Mouse (Mus musculus) forebrain, embryonic 11.5 days (tissue): ENCODE measurements around the gene Pcdh17. TPM values are rescaled to one million over a fixed set of nuclear protein-coding genes. Genes with fewer than 3 reads are reported as not detected.
A peak's percentile ranks its signal among the peaks of the same experiment; 100 is the strongest.

Experiments used
- ATAC-seq: fragments of 200-750 bp; cut with Nextera tagmentation; replicated peaks from 2 replicates; pipeline ENCODE4 v1.8.0; 2017; ENCODE audit warnings: moderate TSS enrichment; ENCODE audit not compliant: low FRiP score
- DNase-seq: peaks from one replicate; pipeline ENCODE4 v3.0.0-alpha.2; 2017; ENCODE audit warnings: low spot score
- H3K27ac ChIP-seq: fragments of 300-500 bp; sonication (generic); 2 replicates; pipeline ENCODE4 v1.5.1; 2014; ENCODE audit warnings: low read depth, low read length
- H3K27me3 ChIP-seq: fragments of 300-500 bp; sonication (generic); 2 replicates; pipeline ENCODE4 v1.6.1; 2014; ENCODE audit warnings: mild to moderate bottlenecking, low read length, mixed read lengths; ENCODE audit not compliant: control insufficient read depth, insufficient read depth
- H3K36me3 ChIP-seq: fragments of 300-500 bp; sonication (generic); 2 replicates; pipeline ENCODE4 v1.6.1; 2014; ENCODE audit warnings: mild to moderate bottlenecking, low read length, moderate library complexity, mixed read lengths; ENCODE audit not compliant: control insufficient read depth, insufficient read depth
- H3K4me1 ChIP-seq: fragments of 300-500 bp; sonication (generic); replicated peaks from 2 replicates; pipeline ENCODE4 v1.6.1; 2014; ENCODE audit warnings: low read length, mixed read lengths; ENCODE audit not compliant: control insufficient read depth, insufficient read depth
- H3K4me2 ChIP-seq: fragments of 300-500 bp; sonication (generic); 2 replicates; pipeline ENCODE4 v1.6.1; 2014; ENCODE audit warnings: low read depth, mild to moderate bottlenecking, low read length, moderate library complexity, mixed read lengths; ENCODE audit not compliant: severe bottlenecking
- H3K4me3 ChIP-seq: fragments of 300-500 bp; sonication (generic); 2 replicates; pipeline ENCODE4 v1.5.1; 2014; ENCODE audit warnings: low read depth, low read length
- H3K9ac ChIP-seq: fragments of 300-500 bp; sonication (generic); 2 replicates; pipeline ENCODE4 v1.6.1; 2014; ENCODE audit warnings: low read length
- H3K9me3 ChIP-seq: fragments of 300-500 bp; sonication (generic); 2 replicates; pipeline ENCODE4 v1.6.1; 2016; ENCODE audit warnings: low read length, mixed read lengths; ENCODE audit not compliant: control insufficient read depth
- WGBS: fragments of 180-500 bp; shearing (Covaris S2); extraction: QIAGEN DNeasy Blood & Tissue Kit; methylation state at CpG from one replicate; pipeline ENCODE4 v1.1.7; 2014; 5-methylcytosine and 5-hydroxymethylcytosine counted together
- polyA plus RNA-seq: library from polyadenylated mRNA; unstranded; fragments of >200 nt; fragmentation: Nextera tagmentation; extraction: Ambion mirVana; gene quantifications from 2 replicates; pipeline ENCODE4 v1.2.1, GENCODE M21; 2014

Pcdh17 gene
- polyA plus RNA-seq, 1 experiment from 2014 or later = 8.7 TPM

- ATAC-seq (peak; percentile 3; the same call in 1 of the 2 replicates), DNase-seq (peak; percentile 77)
- peak overlapping the region; percentile 94 for H3K4me2 ChIP-seq
- peak overlapping the region; percentile 37; the same call in 1 of the 2 replicates for H3K9ac ChIP-seq
- peaks cover 18% of the 10 kb centered on the region for H3K27me3 ChIP-seq
- H3K9me3 ChIP-seq = no peaks in the 10 kb centered on the region
- peak overlapping the region; percentile 54 for H3K4me3 ChIP-seq
- under 1% methylated on average over 21 of the region's 21 CpGs for WGBS
- no peak overlapping the region for H3K27ac ChIP-seq
- peaks cover 6% of the 10 kb centered on the region; the same call in 1 of the 2 replicates for H3K4me1 ChIP-seq
- H3K36me3 ChIP-seq = no peaks in the 10 kb centered on the region
Measured at GRCm38 (mm10) chr14:84444276-84444662, 906 bp downstream of the Pcdh17 start.

- Histone ChIP-seq H3K9me3 (no peaks in the 10 kb centered on the region), H3K27me3 (peaks cover 18% of the 10 kb centered on the region), H3K4me3 (peak overlapping the region; percentile 54), H3K36me3 (no peaks in the 10 kb centered on the region), H3K9ac (peak overlapping the region; percentile 60), H3K4me2 (peak overlapping the region; percentile 94), H3K27ac (no peak overlapping the region), H3K4me1 (peaks cover 6% of the 10 kb centered on the region; the same call in 1 of the 2 replicates)
- peak; percentile 71 for DNase-seq
- WGBS = under 1% methylated on average over 20 of the region's 21 CpGs
- peak; percentile 25 for ATAC-seq
Measured at GRCm38 (mm10) chr14:84444663-84445502, 1.5 kb downstream of the Pcdh17 start.

- no peaks in the 10 kb centered on the region for H3K9me3 ChIP-seq
- H3K27ac ChIP-seq = no peak overlapping the region
- H3K9ac ChIP-seq = peak overlapping the region; percentile 60
- peak overlapping the region; percentile 54 for H3K4me3 ChIP-seq
- WGBS = under 1% methylated on average over 59 of the region's 59 CpGs
- DNase-seq = peak; percentile 76
- H3K4me2 ChIP-seq = peak overlapping the region; percentile 94
- H3K27me3 ChIP-seq = peaks cover 18% of the 10 kb centered on the region
- H3K4me1 ChIP-seq = peaks cover 6% of the 10 kb centered on the region; the same call in 1 of the 2 replicates
- peak; percentile 13 for ATAC-seq
- H3K36me3 ChIP-seq = no peaks in the 10 kb centered on the region
Measured at GRCm38 (mm10) chr14:84445503-84446410, 2.4 kb downstream of the Pcdh17 start.

- Histone ChIP-seq H3K9ac (peak overlapping the region; percentile 60), H3K4me1 (peaks cover 6% of the 10 kb centered on the region; the same call in 1 of the 2 replicates), H3K36me3 (no peaks in the 10 kb centered on the region), H3K27ac (no peak overlapping the region), H3K4me3 (peak overlapping the region; percentile 54), H3K9me3 (no peaks in the 10 kb centered on the region), H3K4me2 (peak overlapping the region; percentile 94), H3K27me3 (peaks cover 18% of the 10 kb centered on the region)
- DNase-seq = peak; percentile 65
- WGBS = 3% methylated on average over 37 of the region's 37 CpGs
- no peak for ATAC-seq
Measured at GRCm38 (mm10) chr14:84446411-84446915, 3.1 kb downstream of the Pcdh17 start.

GRCm38 (mm10) chr14:84446941-84447641 is 3.7 kb downstream of the Pcdh17 start:
- Histone ChIP-seq H3K9me3 (no peaks in the 10 kb centered on the region), H3K27me3 (peaks cover 18% of the 10 kb centered on the region), H3K4me1 (peaks cover 6% of the 10 kb centered on the region; the same call in 1 of the 2 replicates), H3K4me2 (peak overlapping the region; percentile 94), H3K27ac (no peak overlapping the region), H3K9ac (no peak overlapping the region), H3K36me3 (no peaks in the 10 kb centered on the region), H3K4me3 (peak overlapping the region; percentile 54)
- 5% methylated on average over 45 of the region's 45 CpGs for WGBS
- ATAC-seq (peak; percentile 6; the same call in 1 of the 2 replicates), DNase-seq (peak; percentile 84)

GRCm38 (mm10) chr14:84447661-84448380 is 4.5 kb downstream of the Pcdh17 start:
- no peaks in the 10 kb centered on the region for H3K36me3 ChIP-seq
- peak; percentile 64 for DNase-seq
- WGBS = 4% methylated on average over 45 of the region's 45 CpGs

GRCm38 (mm10) chr14:84448381-84448771 is 5.0 kb downstream of the Pcdh17 start:
- peaks cover 18% of the 10 kb centered on the region for H3K27me3 ChIP-seq
- H3K36me3 ChIP-seq = no peaks in the 10 kb centered on the region
- WGBS = under 1% methylated on average over 15 of the region's 15 CpGs
- no peak for ATAC-seq
- H3K4me2 ChIP-seq = peak overlapping the region; percentile 94
- no peaks in the 10 kb centered on the region for H3K9me3 ChIP-seq
- H3K4me1 ChIP-seq = peaks cover 6% of the 10 kb centered on the region; the same call in 1 of the 2 replicates
- peak overlapping the region; percentile 54 for H3K4me3 ChIP-seq
- no peak for DNase-seq
- no peak overlapping the region for H3K27ac ChIP-seq
- H3K9ac ChIP-seq = no peak overlapping the region

More at GRCm38 (mm10) chr14:84447661-84448380, 4.5 kb downstream of the Pcdh17 start:
- Histone ChIP-seq H3K27ac (no peak overlapping the region), H3K4me2 (peak overlapping the region; percentile 94), H3K4me3 (peak overlapping the region; percentile 54), H3K27me3 (peaks cover 18% of the 10 kb centered on the region), H3K9me3 (no peaks in the 10 kb centered on the region), H3K4me1 (peaks cover 6% of the 10 kb centered on the region; the same call in 1 of the 2 replicates), H3K9ac (no peak overlapping the region)
- ATAC-seq = no peak
